Mouse (Mus musculus) megakaryocyte, embryonic 14.5 days (primary cell): ENCODE results near the gene Stx1a.

Experiments used
- FLI1 ChIP-seq: IDR thresholded peaks from 2 replicates; pipeline ENCODE4 v1.6.1; 2012; ENCODE audit warnings: low read length, inconsistent platforms, mixed read lengths
- GATA1 ChIP-seq: IDR thresholded peaks from 3 replicates; pipeline ENCODE4 v1.6.1; 2012; ENCODE audit warnings: mixed read lengths, low read length, inconsistent platforms, borderline replicate concordance

- TF ChIP-seq GATA1 (no peak), FLI1 (no peak)
These were observed 47.2 kb downstream of the Stx1a start for GRCm38 (mm10) chr5:135070448-135070847.
